Mouse (Mus musculus) embryo, embryonic 10 days (tissue): ENCODE data around the gene Prepl.

Experiments
- DNase-seq: peaks from one replicate; pipeline ENCODE4 v3.0.0-alpha.2; 2015; ENCODE audit warnings: low spot score

The Prepl gene

DNA sequence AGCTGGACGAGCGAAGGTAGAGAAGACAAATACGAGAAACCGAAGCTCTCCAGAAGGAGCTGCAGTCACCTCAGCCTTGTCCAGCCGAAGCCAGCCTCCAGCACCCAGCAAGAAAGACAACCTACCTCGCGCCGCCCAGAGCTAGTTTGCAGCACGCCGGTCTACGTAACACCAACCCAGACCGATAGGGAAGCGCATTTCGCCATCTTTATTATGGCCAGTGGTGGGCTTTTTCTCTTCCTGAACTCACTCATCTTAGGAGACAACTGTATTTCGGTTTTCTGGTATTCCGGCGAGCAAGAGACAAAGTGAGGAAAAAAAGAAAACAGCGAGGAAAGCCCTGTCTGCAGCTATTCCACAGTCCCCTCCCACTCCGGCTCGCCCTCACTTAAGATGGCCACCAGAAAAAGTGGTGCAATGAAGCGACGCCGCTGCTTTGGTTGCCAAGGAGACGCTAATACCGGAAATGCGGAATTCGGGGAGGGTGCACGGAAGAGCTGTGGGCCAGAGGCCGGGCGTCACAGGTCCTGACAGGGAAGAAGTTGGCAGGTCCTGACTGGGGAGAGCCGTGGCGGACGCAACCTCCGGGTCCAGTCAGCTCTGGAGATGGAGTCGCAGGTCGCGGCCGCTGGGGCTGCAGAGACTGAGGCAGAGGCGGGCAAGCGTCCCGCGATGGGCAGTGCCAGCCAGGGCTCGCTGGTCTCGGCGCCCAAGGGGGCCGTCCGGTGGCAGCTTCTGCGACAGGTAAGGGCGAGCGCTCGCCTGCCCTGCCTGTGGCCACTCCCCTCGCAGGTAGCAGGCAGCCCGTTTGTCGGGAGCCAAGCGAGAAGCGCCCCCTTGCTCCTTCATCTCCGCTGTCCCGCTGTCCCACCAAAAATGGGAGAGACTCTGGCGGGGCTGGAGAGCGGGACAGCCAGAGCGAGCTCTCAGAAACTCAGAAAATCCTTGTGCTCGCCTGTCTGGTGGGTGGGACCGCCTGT, at the start of gene Prepl, which contains the start of gene Camkmt:
Gene Prepl, minus strand, starts transcription at position 122 of the 980 bp plus-strand sequence.
Gene Camkmt, plus strand, starts transcription at position 433 of the 980 bp plus-strand sequence.
- DNase-seq = peak; percentile 98

DNA sequence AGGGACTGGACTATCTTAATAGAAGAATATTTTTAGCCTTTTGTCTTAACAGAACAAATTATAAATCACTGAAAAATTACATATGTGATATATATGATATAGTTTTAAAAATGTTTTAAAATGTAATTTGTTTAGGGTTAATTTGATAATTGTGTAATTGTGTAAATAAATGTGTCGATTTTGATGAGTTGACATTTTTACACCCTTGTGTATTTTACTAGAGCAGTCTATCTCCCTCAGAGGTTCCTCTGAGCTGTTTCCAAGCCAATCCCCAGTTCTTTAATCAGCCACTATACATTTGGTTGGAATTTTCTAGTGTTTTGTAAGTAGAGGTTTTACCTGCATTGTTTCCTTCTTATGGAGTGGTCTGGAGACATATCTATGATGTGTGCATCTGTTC, 48.4 kb upstream of the Prepl start:
- DNase-seq = no peak

DNA sequence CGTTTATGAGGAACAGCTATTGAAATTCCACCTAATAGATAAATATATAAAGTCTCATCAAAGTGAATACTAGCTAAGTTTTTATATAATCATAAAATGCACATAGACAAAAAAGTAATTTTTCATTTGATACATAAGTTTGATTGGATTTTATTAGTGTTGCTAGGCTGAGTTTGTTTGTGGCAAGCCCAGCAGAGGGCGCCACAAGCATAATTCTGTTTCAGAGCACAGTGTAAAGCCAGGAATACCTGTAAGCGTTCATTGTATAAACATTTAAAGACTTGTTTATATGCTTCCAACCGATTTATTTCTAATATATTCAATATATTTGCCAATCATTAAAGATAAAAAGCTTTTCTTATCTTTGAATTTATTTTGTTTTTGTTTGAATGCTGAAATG, 26.6 kb upstream of the Prepl start:
- peak; percentile 75 for DNase-seq

DNA sequence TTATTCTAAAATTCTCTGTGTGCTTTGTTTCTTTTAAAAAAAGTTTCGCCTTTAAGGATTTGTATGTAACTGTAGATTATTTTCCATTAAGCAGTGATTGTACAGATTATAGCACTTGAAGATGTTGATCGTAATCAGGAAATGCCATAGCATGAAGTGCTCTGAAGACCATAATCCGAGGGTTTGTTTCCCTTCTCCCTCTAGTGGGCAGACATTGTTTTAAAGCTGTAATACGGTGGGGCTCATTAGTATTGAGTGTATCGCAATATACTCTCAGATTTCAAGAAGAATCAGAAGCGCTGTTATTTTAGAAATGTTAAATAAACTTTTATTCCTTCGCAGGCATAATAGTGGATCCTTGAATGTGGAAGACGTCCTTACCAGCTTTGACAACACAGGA, 23.4 kb upstream of the Prepl start:
- no peak for DNase-seq

DNA sequence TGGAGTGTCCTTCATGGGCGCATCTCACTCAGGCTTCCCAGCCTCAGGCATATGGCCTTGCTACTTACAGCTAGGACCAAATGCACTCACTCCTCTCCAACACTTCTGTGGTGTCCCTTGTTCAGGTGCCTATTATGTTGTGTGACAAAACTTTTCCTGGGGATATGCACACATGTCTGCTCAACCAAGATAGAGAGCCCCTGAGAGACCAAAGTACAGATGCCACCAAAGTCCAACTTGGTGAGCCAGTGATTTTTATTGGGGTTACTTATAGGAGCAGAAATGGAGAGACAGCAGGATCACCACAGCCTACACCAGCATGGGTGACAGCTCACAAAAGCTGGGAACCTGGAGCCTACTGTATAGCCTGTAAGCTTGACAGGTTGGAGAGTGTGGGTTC, 20.6 kb upstream of the Prepl start:
- no peak for DNase-seq

DNA sequence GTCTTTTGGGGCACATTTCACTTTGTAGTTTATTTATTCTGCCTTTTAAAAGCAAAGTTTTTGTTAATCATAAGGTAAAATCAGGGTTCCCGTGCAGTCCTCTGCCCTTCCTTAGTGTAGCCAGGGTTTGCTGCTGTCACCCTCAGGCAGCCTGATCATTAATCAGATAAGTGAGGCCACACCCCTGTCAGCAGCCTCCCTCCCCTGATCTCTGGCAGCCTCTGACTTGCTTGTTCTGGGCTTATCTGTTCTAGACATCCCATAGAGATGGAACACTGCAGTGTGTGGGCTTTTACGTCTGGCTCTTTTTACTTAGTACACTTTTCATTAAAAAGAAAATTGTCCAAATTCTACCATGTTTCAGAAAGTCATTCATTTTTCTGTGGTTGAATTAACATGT, 13.3 kb upstream of the Prepl start:
- DNase-seq = peak; percentile 47

DNA sequence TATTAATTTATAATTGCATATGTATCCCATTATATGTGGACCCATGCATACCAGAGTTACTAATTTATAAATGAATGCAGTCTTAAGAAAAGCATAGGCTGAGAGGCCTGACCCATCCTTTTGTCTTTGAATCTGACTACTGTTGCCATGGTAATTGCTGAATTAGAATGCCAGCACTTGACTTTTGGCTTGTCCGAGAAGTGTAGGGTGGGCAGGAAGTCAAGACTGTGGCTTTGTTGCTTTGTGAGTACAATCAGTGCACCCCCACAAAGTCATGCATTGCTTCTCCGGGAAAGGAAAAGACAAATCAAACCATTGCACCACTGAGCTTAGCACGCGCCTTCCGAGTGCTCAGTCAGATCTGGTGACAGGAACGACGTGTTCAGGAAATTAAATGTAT, 11.7 kb upstream of the Prepl start:
- DNase-seq = peak; percentile 47

DNA sequence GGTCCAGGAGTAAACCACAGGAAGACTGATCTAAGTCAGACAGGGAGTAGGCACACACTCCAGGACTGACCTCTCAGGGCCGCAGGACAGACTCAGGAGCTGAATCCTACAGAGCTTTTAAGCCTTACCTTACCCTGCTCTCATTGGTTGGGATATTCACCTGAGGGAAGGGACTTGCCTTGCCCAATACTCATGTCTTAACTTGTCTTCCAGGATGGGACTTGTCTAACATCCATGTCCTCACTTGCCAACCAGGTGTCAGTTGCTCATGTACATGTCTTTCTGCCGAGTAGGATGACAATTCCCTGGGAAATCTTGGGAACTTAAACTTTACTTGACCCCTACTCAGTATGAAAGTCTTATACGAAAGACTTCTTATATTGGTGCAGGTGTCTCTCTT, 10.2 kb upstream of the Prepl start:
- no peak for DNase-seq

DNA sequence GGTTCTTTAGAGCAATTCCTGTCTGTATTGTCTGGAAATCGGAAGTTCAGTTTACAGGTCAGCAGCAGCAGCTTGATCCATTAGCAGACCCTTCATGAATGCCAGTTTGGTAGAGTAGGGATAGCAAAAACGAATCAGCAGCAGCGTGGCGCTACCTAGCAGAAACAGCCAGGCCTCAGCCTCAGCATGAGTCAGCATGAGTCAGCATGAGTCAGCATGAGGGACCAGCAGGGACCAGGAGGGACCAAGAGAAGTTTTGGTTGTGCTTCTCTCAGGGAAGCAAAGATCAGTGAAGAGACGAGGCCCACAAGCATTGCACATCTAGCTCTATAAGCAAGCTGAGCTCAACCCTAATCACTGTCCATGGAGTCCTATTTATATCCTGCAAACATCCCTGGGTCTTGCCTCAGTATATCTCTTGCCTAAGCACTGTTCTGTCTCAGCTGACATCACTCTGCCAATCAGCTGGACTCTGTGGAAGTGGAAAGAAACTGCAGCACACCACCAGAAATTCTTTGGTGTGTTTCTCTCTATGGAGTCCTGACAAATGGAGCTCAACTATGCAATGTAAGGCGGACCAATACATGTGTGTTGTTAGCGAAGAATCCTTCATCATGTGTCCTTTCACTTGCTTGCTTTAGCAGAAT, 8.8 kb upstream of the Prepl start:
- no peak for DNase-seq

DNA sequence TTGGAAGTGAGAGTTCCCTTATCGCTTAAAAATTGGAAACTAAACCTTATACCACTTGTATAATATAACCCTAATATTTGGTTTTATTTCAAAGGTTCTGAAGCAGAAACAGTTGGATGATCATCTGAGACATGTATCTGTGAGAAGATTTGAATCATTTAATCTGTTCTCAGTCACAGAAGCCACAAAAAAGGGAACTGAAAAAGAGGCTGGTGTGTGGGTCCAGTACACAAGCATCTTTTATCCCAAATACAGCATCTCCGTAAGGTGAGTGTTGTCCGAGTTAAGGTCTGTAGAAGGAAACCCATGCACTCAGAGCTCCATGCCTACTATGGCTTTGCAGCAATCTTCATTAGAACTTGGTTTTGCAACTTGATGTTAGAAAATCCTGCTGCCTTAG, 6.4 kb upstream of the Prepl start:
- no peak for DNase-seq

DNA sequence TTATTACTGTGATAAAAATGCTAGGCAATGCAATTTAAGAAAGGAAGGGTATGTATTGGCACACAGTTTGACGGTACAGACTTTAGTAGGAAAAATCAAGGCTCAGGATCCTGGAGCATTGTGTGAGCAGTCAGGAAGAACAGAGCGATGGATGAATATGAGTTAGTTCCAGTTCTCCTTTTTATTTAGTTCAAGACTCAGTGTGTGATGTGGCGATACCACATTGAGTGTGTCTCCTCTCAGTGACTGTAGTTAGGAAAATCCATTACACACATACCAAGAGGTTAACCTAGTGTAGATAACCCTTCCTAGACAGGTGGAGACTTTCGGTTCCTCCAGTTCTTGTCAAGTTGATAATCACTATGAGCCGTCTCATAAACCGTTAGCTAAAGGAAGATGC, 1.7 kb upstream of the Prepl start:
- DNase-seq = no peak

DNA sequence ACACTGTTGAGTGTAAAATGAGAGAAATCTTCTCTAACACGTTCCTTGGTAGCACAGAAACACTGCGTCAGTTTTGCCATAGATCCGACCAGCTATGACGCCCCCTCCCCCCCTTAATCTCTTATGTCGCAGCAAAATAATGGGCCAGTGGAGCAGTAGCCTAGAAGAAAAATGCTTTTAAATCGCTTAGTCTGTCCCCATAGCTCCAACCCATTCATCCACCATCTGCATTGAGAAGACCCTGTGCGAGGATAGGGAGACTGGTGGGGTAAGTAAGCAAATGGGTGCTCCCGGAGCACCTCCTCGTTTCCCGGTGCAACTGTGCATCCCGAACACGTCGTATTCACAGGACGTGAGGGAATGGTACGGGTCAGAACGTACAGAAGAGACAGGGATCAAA, 420 bp downstream of the Prepl start:
- peak; percentile 24 for DNase-seq

DNA sequence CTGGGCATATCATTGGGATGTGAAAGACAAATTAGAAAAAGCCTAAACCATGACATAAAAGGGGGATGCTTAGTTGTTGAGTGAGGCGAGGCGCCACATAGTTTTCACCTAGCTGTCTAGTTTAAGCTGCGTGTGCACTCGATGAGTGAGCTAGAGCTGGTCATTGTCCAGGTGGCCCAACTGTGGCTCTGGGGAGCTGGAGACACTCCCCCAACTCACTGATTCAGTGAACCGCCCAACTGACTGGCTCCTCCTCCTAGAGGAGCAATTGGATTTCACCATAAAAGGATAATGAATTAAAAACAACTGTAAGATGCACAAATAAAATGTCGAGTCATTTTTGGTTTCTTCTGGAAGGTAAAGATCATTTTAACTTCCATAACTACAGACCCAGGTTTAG, 1.0 kb downstream of the Prepl start:
- DNase-seq = peak; percentile 24

DNA sequence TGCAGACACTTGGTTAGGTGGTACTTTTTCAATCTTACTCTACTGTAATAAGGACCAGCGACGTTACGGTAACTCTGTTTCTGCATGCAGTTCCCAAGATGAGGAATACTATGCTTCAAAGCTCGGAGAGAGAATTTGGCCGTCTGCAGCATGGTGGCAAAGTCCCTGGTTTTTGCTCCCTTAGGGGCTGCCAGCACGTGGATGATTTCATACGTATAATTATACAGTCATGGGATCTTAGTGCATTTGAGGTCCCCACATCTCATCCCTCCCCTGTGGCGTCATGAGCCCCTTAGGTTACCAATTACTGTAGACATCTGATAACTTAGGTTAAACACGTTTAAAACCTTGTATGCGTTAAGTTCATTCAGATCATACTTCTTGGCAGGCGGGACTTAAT, 1.6 kb downstream of the Prepl start:
- no peak for DNase-seq

DNA sequence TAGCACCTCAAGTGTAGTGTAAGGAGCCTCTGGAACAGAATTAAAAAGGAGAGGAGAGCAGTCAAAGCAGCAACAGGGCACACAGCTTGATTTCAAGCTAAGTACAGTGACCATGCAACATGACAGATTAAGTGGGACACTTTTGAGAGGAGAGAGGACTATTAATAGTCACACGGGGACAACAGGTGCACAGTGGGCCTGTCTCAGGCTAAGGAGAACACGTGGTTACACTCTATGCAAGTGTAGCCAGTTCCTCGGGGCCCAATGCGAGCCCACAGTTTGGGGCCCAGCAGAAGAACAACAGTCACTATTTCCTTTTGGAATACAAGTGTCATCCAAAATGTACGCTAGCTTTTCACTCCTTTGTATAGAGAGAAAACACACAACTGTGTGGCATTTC, 2.5 kb downstream of the Prepl start:
- DNase-seq = no peak

DNA sequence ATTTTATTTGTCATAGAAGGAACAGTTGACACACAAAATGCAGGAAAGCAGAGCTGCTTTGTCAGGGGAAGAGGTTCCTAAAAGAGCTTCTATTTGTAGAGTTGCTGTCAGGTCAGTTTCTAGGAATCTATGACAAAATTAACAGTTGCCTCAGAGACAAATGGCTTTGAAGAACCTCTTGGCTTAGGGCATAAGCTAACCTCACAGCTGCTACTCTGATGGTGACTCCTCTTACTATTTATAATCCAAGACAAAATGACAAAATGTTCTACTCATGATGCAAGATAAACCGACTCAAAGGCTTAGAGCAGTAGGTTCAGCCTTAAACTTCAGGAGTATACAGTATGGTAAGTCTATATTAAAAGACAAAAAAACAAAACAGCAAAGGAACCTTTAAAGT, 3.5 kb downstream of the Prepl start:
- DNase-seq = no peak

DNA sequence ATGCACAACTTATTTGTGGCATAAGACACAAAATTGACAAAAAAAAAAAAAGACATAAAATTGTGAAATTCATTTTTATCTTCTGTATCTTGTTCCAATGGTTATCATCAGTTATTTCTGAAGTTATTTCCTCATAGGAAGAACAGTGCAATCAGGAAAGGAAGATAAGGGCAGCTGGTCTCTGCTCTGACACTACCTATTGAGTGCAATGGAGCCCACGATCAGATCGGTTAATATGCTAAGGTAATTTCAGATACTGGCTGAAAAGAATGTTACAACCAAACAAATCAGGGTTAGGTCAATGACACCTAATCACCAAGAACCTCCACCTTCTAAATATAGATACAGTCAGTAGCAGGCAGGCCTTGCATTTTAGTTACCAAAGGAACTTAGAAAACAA, 4.7 kb downstream of the Prepl start:
- no peak for DNase-seq

DNA sequence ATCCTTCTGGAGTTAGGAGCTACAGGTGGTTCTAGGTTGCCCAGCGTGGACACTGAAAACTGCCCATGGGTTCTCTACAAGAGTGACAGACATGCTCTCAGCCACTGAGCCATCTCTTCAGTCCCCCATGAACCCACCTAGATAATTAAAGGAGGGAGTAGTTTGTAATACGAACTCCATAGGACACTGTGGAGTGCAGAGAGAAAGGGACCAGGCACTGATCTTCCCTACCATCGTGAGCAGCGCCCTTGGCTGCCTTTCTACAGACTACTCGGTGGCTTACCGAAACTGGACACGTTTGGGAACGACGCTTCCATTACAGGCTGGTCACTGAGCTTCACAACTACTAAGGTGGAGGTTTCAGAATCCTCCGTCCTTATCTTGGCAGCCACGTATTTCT, 9.3 kb downstream of the Prepl start:
- DNase-seq = no peak

DNA sequence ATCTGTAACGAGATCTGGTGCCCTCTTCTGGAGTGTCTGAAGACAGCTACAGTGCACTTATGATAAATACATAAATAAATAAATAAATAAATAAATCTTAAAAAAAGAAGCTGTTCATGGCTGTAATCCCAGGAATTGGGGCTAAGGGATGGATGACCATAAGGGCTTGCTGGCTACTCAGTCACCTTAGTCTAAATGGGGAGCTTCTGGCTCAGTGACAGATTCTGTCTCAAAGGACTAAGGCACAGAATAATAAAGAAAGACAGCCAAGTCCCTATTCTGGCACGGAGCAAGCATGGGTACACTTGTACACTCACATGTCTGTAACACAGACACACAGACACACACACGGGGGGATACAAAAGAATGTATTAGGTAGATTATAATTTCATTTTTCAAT, 10.8 kb downstream of the Prepl start:
- no peak for DNase-seq

DNA sequence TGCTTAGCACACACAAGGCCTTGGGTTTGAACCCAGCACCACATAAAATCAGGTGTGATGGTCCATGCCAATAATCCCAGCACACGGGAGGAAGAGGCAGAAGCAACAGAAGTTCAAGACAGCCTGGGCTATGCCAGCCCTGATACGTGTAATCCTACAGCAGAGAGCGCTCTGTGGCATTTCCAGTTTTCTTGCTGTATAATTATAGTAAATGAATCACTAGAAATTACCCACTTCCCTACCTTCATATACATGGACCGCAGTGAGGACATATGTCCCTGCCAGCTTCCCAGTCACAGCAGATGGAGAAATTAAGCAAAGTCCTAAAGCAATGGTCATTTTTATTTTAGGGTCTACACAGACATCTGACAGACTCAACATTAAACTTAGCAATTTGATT, 16.0 kb downstream of the Prepl start:
- DNase-seq = no peak

DNA sequence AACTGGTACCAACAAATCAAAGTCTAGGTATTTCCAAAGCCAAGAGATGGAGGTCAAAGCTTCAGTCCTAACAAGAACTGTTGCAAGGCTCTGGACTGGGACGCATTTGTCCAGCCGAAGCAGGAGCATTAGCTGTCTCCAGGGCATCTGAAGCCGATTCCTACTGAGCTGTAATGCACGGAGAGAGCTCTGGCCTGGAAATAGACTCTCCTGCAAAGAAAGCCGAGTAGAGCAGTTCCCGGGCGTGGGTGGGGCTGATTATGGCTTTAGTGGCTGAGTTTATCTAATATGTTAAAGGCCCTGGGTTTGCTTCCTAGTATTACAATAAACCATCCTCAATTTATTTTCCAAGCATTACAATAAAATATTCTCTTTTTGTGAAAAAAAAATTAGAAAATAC, 16.8 kb downstream of the Prepl start:
- no peak for DNase-seq

DNA sequence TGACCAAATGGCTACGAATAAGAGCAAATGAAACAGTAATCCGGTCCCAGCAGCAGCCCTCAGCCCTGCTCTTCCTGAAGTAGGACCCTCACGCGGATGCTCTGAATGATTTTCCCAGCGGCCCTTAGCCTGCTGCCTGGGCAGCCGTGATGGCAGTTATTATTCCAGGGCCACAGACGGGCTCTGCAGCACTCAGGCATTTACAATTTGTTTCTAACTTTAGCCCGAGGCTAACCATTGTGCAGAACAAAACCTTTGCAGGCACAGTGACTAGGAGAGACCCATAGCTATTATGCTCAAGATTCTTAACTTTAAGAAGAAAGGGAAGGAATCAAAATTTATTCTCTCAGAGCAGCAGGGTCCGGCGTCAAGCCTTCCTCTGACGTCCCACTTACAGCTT, 17.7 kb downstream of the Prepl start:
- DNase-seq = no peak

DNA sequence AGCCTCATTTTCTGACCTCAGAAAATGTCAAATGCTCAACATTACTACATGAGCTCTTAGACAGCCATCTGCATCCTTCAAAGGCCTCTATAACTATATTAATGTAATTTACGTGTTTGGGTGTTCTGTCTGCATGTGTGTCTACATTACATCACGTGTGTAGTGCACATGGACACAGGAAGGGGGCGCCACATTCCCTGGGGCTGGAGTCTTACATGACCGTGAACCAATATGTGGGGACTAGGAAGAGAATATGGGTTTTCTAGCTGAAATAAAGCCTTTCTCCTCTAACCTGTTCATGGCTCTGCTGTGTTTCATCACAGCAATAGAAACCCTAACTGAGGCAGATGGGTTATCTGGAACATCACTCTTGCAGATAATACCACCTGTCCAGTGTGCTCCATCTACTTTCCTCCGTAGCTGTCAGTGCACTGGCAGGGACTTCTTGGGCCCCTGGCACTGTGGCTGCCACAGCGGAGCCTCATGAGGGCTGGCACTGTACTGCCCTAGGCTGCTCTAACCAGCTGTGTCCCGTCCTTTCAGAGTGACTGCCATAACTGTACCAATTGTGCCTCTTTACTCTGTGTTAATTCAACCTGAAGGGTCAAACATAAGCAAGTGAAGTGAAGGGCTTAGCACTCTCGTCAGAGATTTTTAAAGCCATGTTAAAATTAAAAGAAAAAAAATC, 18.8 kb downstream of the Prepl start:
- DNase-seq = no peak
